Comparison of ENCODE assay signal across 8 mouse cellular contexts in the genomic region with DNA sequence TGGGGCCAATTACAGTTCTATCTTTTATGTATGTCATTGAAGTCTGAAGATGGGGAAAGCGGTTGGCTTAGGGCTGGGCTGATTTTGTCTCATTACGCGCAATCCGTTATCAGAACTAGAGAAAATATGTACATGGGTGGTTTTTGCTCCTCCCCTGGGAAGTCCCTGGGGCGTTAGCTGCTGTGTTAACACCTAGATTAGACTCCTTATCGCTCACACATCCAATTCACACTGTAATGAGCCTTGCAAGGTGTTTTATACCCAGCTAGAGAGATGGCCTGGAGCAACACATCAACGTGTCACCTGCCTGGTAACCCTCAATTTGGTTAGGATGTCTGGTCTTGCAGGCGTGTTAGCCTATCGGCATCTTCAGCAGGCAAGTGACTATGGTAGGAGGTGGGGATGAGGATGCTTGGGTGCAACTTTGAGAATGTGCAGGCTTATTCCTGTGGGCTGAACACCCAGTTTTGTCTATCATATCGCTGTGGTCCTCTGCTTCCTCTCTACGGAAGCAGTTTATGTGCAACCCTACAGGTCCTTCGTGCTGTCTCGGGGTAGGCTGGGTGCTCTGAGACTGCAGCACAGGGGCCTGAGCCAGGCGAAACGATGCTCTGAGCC. TPM values are rescaled to one million over a fixed set of nuclear protein-coding genes. Genes with fewer than 3 reads are reported as not detected.
A peak's percentile ranks its signal among the peaks of the same experiment; 100 is the strongest.
DNase-seq lines count a peak whose midpoint lies in the region; ATAC-seq lines count a peak whose summit lies in the region.

No protein-coding gene starts in this region.

- peak overlapping the region; percentile 87 for H3K4me2 ChIP-seq in kidney, embryonic 15.5 days
- H3K4me2 ChIP-seq in hindbrain, embryonic 15.5 days: peak overlapping the region; percentile 97
- peak overlapping the region; percentile 97 for H3K4me2 ChIP-seq in midbrain, embryonic 13.5 days (replicated peaks)

- no peak for ATAC-seq in kidney, embryonic 15.5 days (replicated peaks; ENCODE audit: low FRiP score)
- ATAC-seq in hindbrain, embryonic 15.5 days (ENCODE audit: low FRiP score, low read depth): no peak
- ATAC-seq in midbrain, embryonic 13.5 days: no peak

- H3K4me1 ChIP-seq in kidney, embryonic 15.5 days: peaks cover 72% of the 10 kb centered on the region
- H3K4me1 ChIP-seq in hindbrain, embryonic 15.5 days (replicated peaks): peaks cover 68% of the 10 kb centered on the region
- peaks cover 66% of the 10 kb centered on the region for H3K4me1 ChIP-seq in midbrain, embryonic 13.5 days (replicated peaks)

- H3K9me3 ChIP-seq in kidney, embryonic 15.5 days (replicated peaks): no peaks in the 10 kb centered on the region
- no peaks in the 10 kb centered on the region for H3K9me3 ChIP-seq in hindbrain, embryonic 15.5 days
- H3K9me3 ChIP-seq in midbrain, embryonic 13.5 days: no peaks in the 10 kb centered on the region

- H3K36me3 ChIP-seq in kidney, embryonic 15.5 days: peaks cover 22% of the 10 kb centered on the region
- 0 out of 2 replicates have a peak, but pooled peaks cover 6% of the 10 kb centered on the region for H3K36me3 ChIP-seq in hindbrain, embryonic 15.5 days
- peaks cover 39% of the 10 kb centered on the region for H3K36me3 ChIP-seq in midbrain, embryonic 13.5 days

- peak overlapping the region; percentile 97 for H3K9ac ChIP-seq in kidney, embryonic 15.5 days
- H3K9ac ChIP-seq in hindbrain, embryonic 15.5 days: peak overlapping the region; percentile 94
- H3K9ac ChIP-seq in midbrain, embryonic 13.5 days (replicated peaks): peak overlapping the region; percentile 68

- no peak for DNase-seq in kidney, postnatal 10 days
- DNase-seq in c-Kit-positive CD71-positive TER-119-positive erythroid progenitor cells, embryonic 14.5 days (ENCODE audit: low spot score): peak; percentile 90
- DNase-seq in adrenal gland, postnatal 4 days (ENCODE audit: low spot score in 2 of 2): no peak
- no peak for DNase-seq in right cerebral cortex, adult 18-20 months
- no peak for DNase-seq in urinary bladder, postnatal 10 days (ENCODE audit: low spot score)

- 69% methylated on average over 15 of the region's 15 CpGs for WGBS in kidney, embryonic 15.5 days
- 80% methylated on average over 15 of the region's 15 CpGs for WGBS in hindbrain, embryonic 15.5 days
- 80% methylated on average over 15 of the region's 15 CpGs for WGBS in midbrain, embryonic 13.5 days

- peak overlapping the region; percentile 94 for H3K27ac ChIP-seq in kidney, embryonic 15.5 days
- H3K27ac ChIP-seq in hindbrain, embryonic 15.5 days (replicated peaks): peak overlapping the region; percentile 53; the same call in 1 of the 2 replicates
- H3K27ac ChIP-seq in midbrain, embryonic 13.5 days: no peak overlapping the region

- peak overlapping the region; percentile 97 for H3K4me3 ChIP-seq in kidney, embryonic 15.5 days (replicated peaks)
- peak overlapping the region; percentile 81 for H3K4me3 ChIP-seq in hindbrain, embryonic 15.5 days
- peak overlapping the region; percentile 95 for H3K4me3 ChIP-seq in midbrain, embryonic 13.5 days (replicated peaks)

- H3K27me3 ChIP-seq in kidney, embryonic 15.5 days: no peaks in the 10 kb centered on the region
- H3K27me3 ChIP-seq in hindbrain, embryonic 15.5 days: no peaks in the 10 kb centered on the region
- no peaks in the 10 kb centered on the region for H3K27me3 ChIP-seq in midbrain, embryonic 13.5 days

RNA-seq across cellular contexts. Expression of a gene that starts 1.0 kb away (rescaled TPM):
- 20.5 and 25.9 TPM in 2 replicates for polyA plus RNA-seq in kidney, embryonic 15.5 days (2015; fragmentation: Nextera tagmentation; extraction: Ambion mirVana)
- 15.5 and 19.7 TPM in 2 replicates for polyA plus RNA-seq in hindbrain, embryonic 15.5 days (2015; fragmentation: Nextera tagmentation; extraction: Ambion mirVana)
- 8.9 and 10.5 TPM in 2 replicates for polyA plus RNA-seq in midbrain, embryonic 13.5 days (2015; fragmentation: Nextera tagmentation; extraction: Ambion mirVana)
- total RNA-seq in adrenal gland, postnatal 4 days (2021): 10 to 100 TPM; 34.9 to 35.6 TPM

RNA-seq across cellular contexts. Expression of a gene that starts 2.4 kb away (rescaled TPM):
- polyA plus RNA-seq in kidney, embryonic 15.5 days (2015; fragmentation: Nextera tagmentation; extraction: Ambion mirVana): 89.0 and 91.4 TPM in 2 replicates
- 139 and 149 TPM in 2 replicates for polyA plus RNA-seq in hindbrain, embryonic 15.5 days (2015; fragmentation: Nextera tagmentation; extraction: Ambion mirVana)
- polyA plus RNA-seq in midbrain, embryonic 13.5 days (2015; fragmentation: Nextera tagmentation; extraction: Ambion mirVana): 179 and 197 TPM in 2 replicates
- total RNA-seq in adrenal gland, postnatal 4 days (2021): 10 to 100 TPM; 63.5 to 67.5 TPM

RNA-seq across cellular contexts. Expression of a gene that starts 13.6 kb away (rescaled TPM):
- polyA plus RNA-seq in kidney, embryonic 15.5 days (2015; fragmentation: Nextera tagmentation; extraction: Ambion mirVana): 18.5 and 18.8 TPM in 2 replicates
- polyA plus RNA-seq in hindbrain, embryonic 15.5 days (2015; fragmentation: Nextera tagmentation; extraction: Ambion mirVana): 15.2 and 17.2 TPM in 2 replicates
- polyA plus RNA-seq in midbrain, embryonic 13.5 days (2015; fragmentation: Nextera tagmentation; extraction: Ambion mirVana): 7.1 and 9.5 TPM in 2 replicates
- 100 to 1,000 TPM; 277 to 287 TPM for total RNA-seq in adrenal gland, postnatal 4 days (2021)

RNA-seq across cellular contexts. Expression of a gene that starts 22.9 kb away (rescaled TPM):
- 0.15 and 0.38 TPM in 2 replicates for polyA plus RNA-seq in kidney, embryonic 15.5 days (2015; fragmentation: Nextera tagmentation; extraction: Ambion mirVana)
- 0.14 and 0.30 TPM in 2 replicates for polyA plus RNA-seq in hindbrain, embryonic 15.5 days (2015; fragmentation: Nextera tagmentation; extraction: Ambion mirVana)
- 0.15 TPM in 1 of 2 replicates, not detected in the other for polyA plus RNA-seq in midbrain, embryonic 13.5 days (2015; fragmentation: Nextera tagmentation; extraction: Ambion mirVana)
- not detected for total RNA-seq in adrenal gland, postnatal 4 days (2021)

RNA-seq across cellular contexts. Expression of a gene that starts 38.4 kb away (rescaled TPM):
- 22.2 and 30.1 TPM in 2 replicates for polyA plus RNA-seq in kidney, embryonic 15.5 days (2015; fragmentation: Nextera tagmentation; extraction: Ambion mirVana)
- polyA plus RNA-seq in hindbrain, embryonic 15.5 days (2015; fragmentation: Nextera tagmentation; extraction: Ambion mirVana): 23.9 and 26.7 TPM in 2 replicates
- polyA plus RNA-seq in midbrain, embryonic 13.5 days (2015; fragmentation: Nextera tagmentation; extraction: Ambion mirVana): 25.6 and 29.1 TPM in 2 replicates
- 100 to 1,000 TPM; 117 to 123 TPM for total RNA-seq in adrenal gland, postnatal 4 days (2021)
